Mouse (Mus musculus) embryonic fibroblast, embryonic 13.5 days (primary cell): ENCODE results near the gene Dennd2a.

Source experiments
- CTCF ChIP-seq: IDR thresholded peaks from 2 replicates; pipeline ENCODE4 v1.5.1; 2011; ENCODE audit warnings: mild to moderate bottlenecking, control low read depth, low read length, moderate library complexity, borderline replicate concordance; ENCODE audit not compliant: insufficient read depth
- POLR2A ChIP-seq: IDR thresholded peaks from 2 replicates; pipeline ENCODE4 v1.6.1; 2011; ENCODE audit warnings: low read depth, mild to moderate bottlenecking, control low read depth, low read length, moderate library complexity

- TF ChIP-seq CTCF (no peak), POLR2A (no peak)
Measured at GRCm38 (mm10) chr6:39420867-39421266, 136.8 kb downstream of the Dennd2a start.
